Mouse (Mus musculus): Measurements from ENCODE around the gene Tnf.
"Not testable (repeated sequence)": the region's sequence is repeated elsewhere in the genome, so short reads cannot be mapped to it uniquely, and the experiment has no call there.

The Tnf gene

DNA sequence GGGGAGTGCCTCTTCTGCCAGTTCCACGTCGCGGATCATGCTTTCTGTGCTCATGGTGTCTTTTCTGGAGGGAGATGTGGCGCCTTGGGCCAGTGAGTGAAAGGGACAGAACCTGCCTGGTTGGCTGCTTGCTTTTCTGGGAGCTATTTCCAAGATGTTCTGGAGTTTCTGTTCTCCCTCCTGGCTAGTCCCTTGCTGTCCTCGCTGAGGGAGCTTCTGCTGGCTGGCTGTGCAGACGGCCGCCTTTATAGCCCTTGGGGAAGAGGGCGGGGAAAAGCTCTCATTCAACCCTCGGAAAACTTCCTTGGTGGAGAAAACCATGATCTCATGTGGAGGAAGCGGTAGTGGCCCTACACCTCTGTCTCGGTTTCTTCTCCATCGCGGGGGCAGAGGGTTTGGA lies at the start of gene Tnf:
TSS of gene Tnf (minus strand) at position 221 of the 400 bp plus-strand sequence.
- no peak for DNase-seq (ENCODE audit: low spot score)

DNA sequence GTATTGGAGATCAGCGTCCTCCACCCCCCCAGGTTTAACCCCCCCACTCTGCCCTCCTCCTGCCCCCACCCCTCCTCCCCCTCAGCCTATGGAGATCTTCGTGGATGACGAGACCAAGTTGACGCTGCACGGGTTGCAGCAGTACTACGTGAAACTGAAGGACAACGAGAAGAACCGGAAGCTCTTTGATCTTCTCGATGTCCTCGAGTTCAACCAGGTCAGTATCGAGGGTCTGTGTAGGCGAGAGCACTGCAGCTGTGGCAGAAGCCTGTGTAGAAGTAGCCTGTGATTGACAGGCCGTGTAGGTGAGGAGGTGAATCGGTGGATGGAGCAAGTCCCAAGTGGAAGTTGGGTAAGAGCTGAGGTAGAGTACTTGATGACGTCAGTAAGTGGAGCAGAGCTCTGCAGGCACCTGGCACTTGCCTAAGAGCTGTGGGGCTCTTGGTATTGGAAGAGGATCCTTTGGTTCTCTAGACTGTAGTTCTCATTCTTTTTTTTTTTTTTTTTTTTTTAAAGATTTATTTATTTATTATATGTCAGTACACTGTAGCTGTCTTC lies 49.4 kb upstream of the Tnf start:
- no peak for DNase-seq (ENCODE audit: low spot score)

DNA sequence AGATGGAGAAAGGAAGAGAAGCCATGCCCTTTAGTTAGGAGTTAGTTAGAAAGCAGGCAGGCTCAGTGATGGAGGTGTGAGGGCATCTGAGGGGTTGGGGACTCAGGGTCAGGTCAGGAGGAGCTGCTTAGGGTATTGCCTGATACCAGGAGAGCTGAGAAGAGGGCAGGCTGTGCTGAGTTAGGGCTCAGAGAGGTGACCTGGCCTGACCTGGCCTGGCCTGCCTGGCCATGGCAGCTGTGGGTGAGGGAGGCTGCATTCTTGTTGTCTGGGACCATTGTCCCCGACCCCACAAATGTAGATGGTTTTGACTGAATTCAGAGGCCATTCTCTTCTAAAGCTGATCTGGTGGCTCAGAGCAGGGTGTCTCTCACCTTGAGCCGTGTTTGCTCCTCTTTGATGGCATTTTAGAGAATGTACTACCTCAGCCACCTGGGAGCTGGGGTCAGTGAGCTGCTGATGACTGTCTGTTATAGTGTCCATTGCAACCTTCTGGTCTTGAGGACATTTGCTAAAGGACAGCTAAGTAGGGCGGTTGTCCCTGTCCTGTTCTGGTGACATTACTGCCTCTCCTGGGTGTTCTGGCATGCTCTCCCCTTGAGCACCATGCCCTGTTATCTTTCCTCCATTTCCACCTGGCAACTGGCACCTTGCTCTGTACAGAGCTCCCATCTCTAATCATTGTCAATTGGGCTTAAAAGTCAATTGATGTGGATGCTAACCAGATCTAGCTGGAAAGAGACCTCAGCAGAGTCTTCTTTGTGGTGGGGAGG lies 48.7 kb upstream of the Tnf start:
- DNase-seq (ENCODE audit: low spot score) = no peak

DNA sequence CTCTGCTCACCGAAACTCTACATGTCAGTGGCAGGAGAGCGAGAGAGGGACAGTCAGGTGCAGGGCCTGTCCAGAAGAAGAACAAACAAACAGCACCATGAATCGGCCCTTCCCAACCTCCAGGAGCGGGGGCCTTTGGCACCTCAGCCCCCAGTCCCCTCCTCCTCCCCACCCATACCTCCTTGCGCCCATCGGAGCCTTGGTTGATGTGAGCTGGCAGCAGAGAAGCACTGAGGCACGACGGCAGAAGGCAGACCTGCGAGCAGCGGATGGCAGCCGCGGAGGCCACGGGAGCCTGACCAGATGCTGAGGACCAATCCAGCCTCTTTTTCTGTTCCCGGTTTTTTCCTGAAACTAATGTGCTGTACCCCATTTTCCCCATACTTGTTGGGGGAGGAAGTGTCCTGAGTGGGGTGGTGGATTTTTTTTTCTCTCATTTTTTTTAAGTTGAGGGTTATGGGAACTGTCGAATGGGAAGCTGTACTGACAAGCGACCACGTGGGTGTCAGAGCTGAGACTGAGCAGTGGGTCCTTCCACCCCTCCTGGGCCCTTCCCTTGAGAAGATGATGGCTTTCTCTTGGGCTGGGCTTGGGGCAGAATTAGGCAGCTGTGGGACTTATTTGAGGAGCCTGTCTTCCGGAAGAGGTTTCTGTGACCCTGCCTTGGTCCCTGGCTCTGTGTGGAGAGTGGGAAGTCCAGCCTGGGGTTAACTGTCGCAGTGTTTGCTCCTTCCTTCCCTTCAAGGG lies 47.8 kb upstream of the Tnf start:
- no peak for DNase-seq (ENCODE audit: low spot score)

DNA sequence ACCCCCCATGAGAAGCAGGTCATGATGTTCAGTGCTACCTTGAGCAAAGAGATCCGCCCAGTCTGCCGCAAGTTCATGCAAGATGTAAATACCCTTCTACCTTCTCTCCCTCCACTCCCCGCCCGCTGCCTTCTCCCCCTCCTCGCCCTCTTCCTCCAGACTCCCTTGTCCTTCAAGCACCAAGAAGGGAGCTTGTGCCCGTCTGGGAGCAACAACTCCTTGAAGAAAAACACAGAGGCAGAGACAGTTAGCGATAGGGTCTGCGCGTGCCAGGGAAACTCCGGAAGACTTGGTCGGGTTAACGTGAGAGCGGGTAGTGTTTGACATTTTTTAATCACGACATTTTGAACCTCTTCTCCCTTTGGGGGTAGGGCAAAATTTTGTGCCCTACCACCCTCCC lies 47.2 kb upstream of the Tnf start:
- no peak for DNase-seq (ENCODE audit: low spot score)

DNA sequence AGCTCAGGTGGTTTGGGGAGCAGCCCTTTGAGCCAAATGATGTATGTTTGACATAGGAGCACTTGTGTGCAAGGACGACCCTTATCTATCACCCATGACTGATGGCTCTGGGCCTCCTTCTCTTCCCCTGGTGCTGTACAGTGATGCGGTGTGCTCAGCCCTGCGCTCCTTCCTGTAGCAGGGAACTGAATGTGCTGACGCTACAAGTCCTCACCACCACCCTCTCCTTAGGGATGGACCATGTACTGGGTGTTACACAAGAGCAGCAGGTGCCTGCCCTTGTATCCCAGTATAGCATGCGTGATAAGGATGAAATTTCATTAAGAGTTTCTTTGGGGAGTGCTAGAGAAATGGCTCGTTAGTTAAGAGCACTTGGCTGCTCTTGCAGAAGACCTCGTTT lies 45.3 kb upstream of the Tnf start:
- no peak for DNase-seq (ENCODE audit: low spot score)

DNA sequence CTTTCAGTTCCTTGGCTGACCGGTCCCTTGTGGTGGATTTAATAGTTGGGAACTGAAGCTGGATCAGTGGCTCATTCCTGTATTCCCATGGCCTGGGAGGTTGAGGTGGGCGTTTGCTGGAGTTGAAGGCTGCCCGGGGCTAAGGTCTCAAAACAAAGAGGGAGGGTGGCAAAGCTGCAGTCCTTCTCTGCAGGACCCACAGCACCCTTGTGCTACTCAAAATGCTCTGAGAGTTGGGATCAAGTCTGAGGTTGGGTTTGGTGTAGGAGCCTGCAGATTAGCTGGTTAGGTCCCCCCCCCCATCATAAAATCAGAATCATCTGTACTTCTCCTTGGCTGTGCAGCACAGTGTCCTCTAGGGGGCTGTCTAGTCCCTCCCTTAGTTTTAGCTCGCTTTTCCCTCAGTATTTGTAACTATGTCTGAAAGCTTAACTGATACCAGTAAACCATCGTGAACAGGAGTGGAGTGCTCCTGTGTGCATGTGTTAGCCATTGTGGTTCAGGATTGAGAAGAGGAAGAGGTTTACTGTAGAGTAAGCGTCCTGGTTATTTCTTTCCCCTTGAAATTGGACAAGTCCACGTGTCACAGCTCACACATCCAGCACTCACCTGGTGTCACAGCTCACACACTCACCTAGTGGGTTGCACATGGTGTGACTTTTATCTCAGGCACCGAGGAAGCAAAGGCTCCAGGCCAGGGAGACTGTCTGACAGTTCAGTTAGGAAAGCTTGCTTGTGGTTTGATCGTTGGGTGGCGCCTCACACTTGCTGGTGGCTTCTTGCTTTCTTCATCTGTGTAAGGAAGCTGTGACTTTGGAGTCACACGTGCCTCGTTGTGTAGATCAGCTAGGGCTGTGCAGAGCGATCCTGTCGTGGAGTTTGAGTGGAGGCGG lies 44.2 kb upstream of the Tnf start:
- DNase-seq (ENCODE audit: low spot score) = no peak

DNA sequence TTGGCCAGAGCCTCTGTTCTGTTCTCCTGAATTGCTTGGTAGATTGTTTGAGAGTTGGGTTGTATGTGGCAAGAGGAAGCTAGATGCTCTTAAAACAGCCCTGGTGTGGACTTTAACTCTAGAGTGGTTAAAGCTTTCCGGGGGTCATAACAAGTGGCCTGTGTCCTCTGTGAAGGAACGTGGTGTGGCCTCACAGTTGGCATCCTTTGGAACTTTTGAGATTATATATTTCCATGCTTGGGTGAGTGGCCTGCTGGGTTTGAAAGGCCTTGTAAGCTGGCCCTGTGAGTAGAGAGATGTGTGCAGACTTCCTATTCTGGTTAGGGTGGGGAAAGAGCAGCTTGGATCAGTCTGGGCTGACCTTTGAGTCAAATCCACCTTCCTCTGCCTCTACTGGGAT lies 43.2 kb upstream of the Tnf start:
- no peak for DNase-seq (ENCODE audit: low spot score)

DNA sequence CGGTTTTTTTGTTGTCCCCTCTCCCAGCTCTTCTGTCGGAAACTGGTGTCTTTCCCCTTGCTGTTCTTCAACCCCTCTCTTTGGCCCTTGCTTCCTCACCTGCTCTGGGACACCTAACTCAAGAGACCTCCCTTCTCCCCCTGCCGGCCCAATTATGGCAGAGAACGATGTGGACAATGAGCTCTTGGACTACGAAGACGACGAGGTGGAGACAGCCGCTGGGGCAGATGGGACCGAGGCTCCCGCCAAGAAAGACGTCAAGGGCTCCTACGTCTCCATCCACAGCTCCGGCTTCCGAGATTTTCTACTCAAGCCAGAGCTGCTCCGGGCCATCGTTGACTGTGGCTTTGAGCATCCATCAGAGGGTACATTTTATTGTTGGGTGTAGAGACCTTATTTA lies 41.3 kb upstream of the Tnf start:
- DNase-seq (ENCODE audit: low spot score) = no peak

DNA sequence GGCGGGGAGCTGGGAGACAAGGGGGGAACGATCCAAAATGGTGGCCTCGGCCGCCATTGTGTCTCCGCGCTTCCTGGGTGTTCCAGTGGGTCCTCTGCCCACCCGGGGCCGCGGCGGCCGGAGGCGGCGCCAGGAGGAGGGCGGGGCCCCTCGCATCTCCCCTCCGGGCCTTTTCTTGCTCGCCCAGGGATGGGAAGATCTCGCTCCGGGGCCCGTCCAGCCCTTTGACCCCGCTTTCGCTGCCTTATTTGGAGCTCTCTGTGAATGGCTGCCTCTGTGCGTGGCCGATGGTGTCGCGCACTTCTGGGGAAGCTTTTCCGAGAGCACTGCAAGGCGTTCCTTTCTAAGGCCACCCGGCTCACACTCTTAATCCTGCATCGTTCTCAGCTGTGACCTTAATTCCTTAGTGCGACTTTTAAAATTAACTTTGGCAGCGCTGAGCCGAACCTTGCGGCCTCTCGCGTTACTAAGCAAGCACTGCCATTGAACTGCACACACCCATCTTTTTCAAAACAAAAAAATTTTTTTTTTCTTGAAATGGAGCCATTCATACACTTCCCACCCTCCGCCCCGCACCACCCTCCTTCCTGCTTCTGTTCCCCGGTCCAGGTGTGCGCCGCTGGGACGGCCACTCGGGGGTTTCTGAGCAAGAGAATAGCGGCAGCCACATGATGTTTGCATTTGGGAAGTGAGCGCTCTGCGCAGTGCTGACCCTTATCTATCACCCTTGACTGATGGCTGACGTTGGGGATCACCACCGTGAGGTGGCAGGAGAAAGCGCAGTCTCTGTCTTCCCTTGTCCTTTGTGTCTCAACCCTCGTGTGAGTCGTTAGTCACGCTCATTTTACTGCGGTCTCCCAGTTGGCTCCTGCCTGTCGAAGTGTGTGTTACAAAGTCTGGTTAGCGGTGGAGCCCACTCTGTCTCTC lies 40.5 kb upstream of the Tnf start:
- DNase-seq (ENCODE audit: low spot score) = no peak

DNA sequence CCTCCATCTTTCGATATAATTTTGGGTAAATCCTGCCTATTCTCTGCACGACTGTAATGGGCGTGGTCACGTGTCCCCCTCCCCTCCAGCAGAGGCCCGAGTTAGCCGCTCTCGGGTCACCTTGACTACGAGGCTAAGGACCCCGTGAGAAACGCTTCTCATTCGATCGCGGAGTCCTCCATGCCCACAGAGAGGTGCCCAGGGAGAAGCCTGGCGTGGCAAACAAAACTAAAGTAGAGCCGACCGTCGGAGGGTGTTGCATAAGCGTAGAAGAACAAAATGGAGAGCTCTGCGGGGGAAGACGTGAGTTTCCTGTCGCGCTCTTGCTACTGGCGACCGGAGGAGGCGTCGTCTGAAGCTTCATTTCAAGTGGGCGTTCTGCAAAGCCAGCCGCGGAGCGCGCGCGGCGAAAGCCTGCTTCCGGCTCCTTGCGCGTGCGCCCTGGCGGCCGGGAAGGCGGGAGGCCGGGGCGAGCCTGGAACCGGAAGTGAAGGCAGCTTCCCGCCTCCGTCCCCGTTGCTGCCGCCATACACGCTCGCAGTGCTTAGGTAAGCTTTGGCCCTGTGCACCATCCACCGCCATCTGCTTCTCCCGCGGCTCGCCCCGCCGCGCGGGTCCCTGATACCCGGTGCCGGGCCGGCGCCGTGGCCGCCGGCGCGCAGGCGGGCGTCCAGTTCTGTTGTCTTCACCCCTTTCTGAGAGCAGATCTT lies 39.7 kb upstream of the Tnf start, which contains the start of gene Ddx39b:
TSS of gene Ddx39b (plus strand) at position 442 of the 710 bp plus-strand sequence.
- DNase-seq (ENCODE audit: low spot score) = peak; percentile 95

DNA sequence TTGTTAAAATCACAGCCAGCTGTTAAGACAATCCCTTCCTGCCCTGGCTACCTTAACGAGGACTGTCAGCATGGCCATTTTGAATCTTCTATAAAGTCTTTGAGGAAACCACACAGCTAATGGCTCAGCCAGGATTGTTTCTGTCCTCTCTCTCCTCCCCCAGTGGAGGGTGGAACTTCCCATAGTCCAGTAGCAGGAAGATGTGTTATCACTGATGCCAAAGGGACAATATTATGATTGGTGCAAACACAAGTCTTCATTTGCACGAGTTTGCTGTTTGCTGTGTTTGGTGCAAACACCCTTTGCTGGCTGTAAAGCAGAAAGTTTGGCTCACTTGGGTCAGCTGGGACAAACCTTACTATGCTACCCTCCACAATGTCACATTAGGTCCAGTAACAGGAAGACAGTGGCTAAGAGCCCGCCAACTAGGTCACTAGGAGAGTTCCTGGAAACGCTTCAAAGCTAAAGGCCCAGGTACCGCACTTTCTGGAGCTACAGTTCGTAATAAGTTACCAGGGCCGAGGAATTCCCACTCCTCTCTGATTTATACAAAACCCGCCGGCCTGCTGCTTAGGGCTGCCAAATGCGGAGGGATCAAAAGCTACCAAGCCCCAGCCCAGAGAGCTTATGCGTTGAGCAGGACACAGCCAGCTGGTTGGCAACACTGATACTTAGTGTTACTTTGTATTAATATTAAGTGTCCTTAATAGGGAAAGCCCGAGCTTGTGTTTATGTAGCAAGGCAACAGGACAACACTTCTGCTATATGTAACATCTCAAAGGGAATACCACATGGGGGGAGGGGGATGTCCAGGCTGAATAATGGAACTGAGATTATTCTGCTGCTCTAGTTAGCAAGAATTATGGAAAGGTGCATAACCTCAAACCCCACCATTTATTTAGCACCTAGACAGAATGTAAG lies 38.8 kb upstream of the Tnf start:
- no peak for DNase-seq (ENCODE audit: low spot score)

DNA sequence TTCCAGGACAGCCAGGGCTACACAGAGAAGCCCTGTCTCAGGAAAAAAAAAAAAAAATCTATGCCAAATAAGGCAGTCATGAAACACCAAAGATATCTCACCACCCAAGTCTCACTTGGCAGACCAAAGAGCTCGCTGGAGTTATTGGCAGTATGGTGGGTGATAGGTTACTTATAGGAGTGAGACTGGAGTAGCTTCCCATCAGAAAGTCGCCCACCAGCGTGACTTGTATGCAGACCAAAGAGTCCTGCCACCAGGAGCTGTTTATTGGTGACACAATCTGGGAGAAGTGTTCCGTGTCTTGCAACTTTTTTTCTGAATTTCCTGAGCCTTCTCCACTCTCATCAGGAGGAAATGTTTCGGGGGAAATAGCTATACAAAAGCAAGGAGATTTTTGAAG lies 37.9 kb upstream of the Tnf start:
- no peak for DNase-seq (ENCODE audit: low spot score)

DNA sequence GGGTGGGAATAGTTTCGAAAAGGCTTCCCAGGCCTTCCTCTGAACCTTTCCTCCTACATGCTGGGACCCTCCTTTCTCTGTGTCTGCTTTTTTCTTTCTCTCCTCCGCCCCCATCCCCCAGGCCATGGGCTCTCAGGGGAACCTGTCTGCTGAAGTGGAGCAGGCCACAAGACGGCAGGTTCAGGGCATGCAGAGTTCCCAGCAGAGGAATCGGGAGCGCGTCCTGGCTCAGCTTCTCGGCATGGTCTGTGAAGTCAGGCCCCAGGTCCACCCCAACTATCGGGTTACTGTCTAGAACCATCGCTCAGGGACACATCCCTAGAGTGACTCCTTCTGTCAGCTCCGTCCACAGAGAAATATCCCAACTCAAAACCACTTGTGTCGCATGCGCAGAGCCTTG lies 35.7 kb upstream of the Tnf start:
- no peak for DNase-seq (ENCODE audit: low spot score)

DNA sequence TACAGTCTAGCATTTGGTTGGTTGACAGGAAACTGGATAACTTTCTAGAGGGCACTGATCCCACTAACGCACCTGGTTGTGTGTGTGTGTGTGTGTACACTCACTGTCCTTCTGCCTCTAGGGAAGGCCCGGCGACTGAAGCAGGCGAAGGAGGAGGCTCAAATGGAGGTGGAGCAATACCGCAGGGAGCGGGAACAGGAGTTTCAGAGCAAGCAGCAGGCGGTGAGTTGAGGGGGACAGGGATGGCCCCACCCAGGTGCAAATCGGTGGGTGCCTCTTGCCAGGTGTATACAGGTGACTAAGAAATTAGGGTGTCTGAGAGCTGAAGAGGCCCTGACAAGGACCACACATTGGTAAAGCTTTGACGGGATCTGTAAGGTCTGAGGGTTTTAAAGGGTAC lies 35.2 kb upstream of the Tnf start:
- DNase-seq (ENCODE audit: low spot score) = no peak

DNA sequence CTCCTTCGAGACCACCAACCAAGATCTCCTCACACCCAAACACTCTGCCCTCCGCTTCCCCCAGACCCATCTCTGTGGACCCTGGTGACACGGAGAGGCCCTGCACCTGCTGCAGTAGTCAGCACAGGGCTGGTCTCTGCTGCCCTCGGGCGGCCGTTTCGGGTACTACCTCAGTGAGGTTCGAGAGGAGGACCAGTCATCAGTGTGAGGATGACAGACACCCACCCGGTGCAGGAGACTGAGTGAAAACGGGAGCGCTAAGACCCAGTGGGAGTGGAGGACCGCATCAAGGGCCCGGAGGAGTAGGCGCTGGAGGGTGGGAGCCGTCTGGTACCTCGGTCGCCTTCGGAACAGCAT lies 34.6 kb upstream of the Tnf start:
- DNase-seq (ENCODE audit: low spot score) = peak; percentile 93

DNA sequence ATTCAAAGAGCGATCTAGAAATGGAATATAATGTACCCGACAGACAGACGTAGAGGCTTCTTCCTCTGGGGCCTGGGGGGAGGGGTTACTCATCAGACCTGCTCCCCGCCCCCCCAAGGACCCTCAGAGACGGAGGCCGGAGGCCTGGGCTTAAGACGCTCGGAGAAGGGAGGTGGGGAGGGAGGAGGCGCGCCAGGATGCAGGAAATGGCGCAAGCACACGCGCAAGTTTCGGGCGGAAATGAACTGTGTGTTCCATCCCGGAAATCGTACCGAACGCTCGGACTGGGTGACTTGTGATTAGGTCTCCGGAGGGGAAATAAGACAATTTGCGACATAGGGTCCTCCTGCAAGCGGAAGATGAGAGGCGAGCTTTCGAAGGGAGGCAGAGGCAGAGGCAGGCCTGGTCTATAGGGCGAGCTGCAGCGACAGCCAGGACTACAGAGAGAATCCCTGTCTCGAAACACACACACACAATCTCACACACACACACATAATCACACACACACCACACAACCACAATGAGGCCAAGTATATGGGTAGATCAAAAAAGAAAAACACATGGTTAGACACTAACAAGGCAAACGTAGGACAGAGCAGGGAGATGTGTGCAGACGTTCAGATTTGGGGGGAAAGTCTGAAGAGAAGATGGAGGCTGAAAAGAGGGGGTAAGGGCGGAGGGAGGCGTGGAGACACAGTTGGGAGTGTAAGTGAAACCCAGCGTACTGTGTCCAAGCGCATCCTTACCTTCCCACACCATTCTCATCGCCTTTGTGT lies 34.0 kb upstream of the Tnf start, which contains the start of gene Nfkbil1:
TSS of gene Nfkbil1 (minus strand) at position 179 of the 776 bp plus-strand sequence.
- peak; percentile 86 for DNase-seq (ENCODE audit: low spot score)

DNA sequence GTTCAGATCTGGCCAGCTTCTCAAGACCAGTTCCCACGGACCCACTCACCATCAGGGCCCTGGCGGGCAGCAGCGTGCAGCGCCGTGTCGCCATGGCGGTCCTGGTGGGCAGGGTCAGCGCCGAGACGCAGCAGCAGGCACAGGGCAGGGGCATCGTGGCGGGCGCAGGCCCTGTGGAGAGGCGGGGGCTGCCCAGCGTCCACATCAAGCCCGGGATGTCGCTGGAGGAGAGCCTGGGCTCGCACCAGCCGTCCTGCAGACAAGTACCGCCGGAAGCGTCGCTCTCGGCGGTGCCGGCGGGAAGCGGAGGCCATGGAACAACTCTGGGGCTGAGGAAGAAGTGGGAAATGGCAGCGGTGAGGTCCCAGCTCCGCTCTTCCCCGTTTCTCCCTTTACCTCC lies 33.1 kb upstream of the Tnf start:
- DNase-seq (ENCODE audit: low spot score) = no peak

DNA sequence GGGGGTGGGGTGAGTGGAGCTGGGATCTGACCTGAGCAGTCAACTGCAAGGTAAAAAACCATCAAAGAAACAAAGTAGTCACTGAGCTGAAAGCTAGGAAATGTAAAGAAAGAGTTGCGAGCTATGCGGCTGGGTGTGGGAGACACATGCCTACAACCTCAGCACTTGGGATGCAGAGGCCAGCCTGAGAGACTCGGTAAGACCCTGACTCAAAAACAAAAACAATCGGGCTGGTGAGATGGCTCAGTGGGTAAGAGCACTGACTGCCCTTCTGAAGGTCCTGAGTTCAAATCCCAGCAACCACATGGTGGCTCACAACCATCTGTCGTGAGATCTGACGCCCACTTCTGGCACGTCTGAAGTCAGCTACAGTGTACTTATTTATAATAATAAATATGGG lies 32.3 kb upstream of the Tnf start:
- DNase-seq (ENCODE audit: low spot score) = not testable (repeated sequence)

Data from left cerebral cortex, adult 11 months (tissue).